Mouse (Mus musculus) CH12.LX (cell line): ENCODE data around the gene Tle2. TPM values are rescaled to one million over a fixed set of nuclear protein-coding genes. Genes with fewer than 3 reads are reported as not detected.

Source experiments
- DNase-seq: peaks from one replicate; pipeline ENCODE4 v3.0.0-alpha.2; 2013; ENCODE audit errors: extremely low read depth
- H3K27ac ChIP-seq: 2 replicates; pipeline ENCODE4 v1.5.1; 2012; ENCODE audit warnings: low read depth, mild to moderate bottlenecking, control low read depth, moderate library complexity; ENCODE audit not compliant: insufficient read depth
- H3K27me3 ChIP-seq: replicated peaks from 2 replicates; pipeline ENCODE3; 2012; ENCODE audit warnings: inconsistent platforms
- H3K36me3 ChIP-seq, 2 experiments: replicated peaks in 1 of 2; 2 replicates each; pipeline versions ENCODE3 to v1.6.1; 2012; ENCODE audit warnings: inconsistent platforms in 1 of 2, low read length in 1 of 2, mild to moderate bottlenecking in 1 of 2, mixed read lengths in 1 of 2, moderate library complexity in 1 of 2; ENCODE audit not compliant: control insufficient read depth in 1 of 2, insufficient read depth in 1 of 2
- H3K4me1 ChIP-seq, 2 experiments: 2 replicates each; pipeline ENCODE4 v1.6.1; 2012; ENCODE audit warnings: inconsistent platforms in 1 of 2, moderate library complexity in 1 of 2; ENCODE audit not compliant: insufficient read depth in 2 of 2, control insufficient read depth in 1 of 2
- H3K4me2 ChIP-seq: 2 replicates; pipeline ENCODE4 v1.6.1; 2012; ENCODE audit warnings: low read depth, mild to moderate bottlenecking, control low read depth; ENCODE audit not compliant: poor library complexity, insufficient read depth, severe bottlenecking
- H3K4me3 ChIP-seq, 3 experiments: fragments of 150-350 bp in 1 of 3; sonication (generic) in 1 of 3; replicated peaks in 1 of 3; 2 replicates each; pipeline versions ENCODE3 to v1.5.1; 2011 to 2012; ENCODE audit warnings: low read depth in 2 of 3, low read length in 2 of 3, mild to moderate bottlenecking in 2 of 3, moderate library complexity in 2 of 3, control low read depth in 1 of 3, improper control_type of control experiment in 1 of 3, inconsistent platforms in 1 of 3, mixed read lengths in 1 of 3; ENCODE audit not compliant: poor library complexity in 1 of 3
- H3K79me2 ChIP-seq: replicated peaks from 2 replicates; pipeline ENCODE4 v1.6.1; 2012; ENCODE audit warnings: mild to moderate bottlenecking, moderate library complexity; ENCODE audit not compliant: control insufficient read depth, poor library complexity, insufficient read depth, severe bottlenecking; ENCODE audit errors: extremely low read depth
- H3K9ac ChIP-seq: 2 replicates; pipeline ENCODE4 v1.6.1; 2012; ENCODE audit warnings: low read depth, mild to moderate bottlenecking, control low read depth, moderate library complexity; ENCODE audit not compliant: insufficient read depth
- H3K9me3 ChIP-seq: replicated peaks from 2 replicates; pipeline ENCODE3; 2012; ENCODE audit warnings: low read length, inconsistent platforms, mixed read lengths
- BHLHE40 ChIP-seq: IDR thresholded peaks from 2 replicates; pipeline ENCODE4 v1.6.1; 2011; ENCODE audit warnings: mild to moderate bottlenecking, low read depth, low read length, improper control_type of control experiment
- CHD1 ChIP-seq: IDR thresholded peaks from 2 replicates; pipeline ENCODE4 v1.6.1; 2012; ENCODE audit warnings: low read depth, low read length, improper control_type of control experiment, inconsistent platforms
- CHD2 ChIP-seq: IDR thresholded peaks from 2 replicates; pipeline ENCODE4 v1.6.1; 2011; ENCODE audit warnings: low read length, improper control_type of control experiment
- CTCF ChIP-seq, 2 experiments: IDR thresholded peaks in 1 of 2; conservative IDR thresholded peaks in 1 of 2; 2 replicates each; pipeline ENCODE4 v1.5.1; 2011 to 2012; ENCODE audit warnings: low read depth in 2 of 2, low read length in 2 of 2, improper control_type of control experiment in 1 of 2, inconsistent platforms in 1 of 2, mild to moderate bottlenecking in 1 of 2, moderate library complexity in 1 of 2
- ELF1 ChIP-seq: IDR thresholded peaks from 2 replicates; pipeline ENCODE4 v1.6.1; 2014; ENCODE audit warnings: low read depth, mild to moderate bottlenecking, inconsistent platforms, low read length, improper control_type of control experiment
- EP300 ChIP-seq: IDR thresholded peaks from 2 replicates; pipeline ENCODE4 v1.6.1; 2011; ENCODE audit warnings: low read length, improper control_type of control experiment
- ETS1 ChIP-seq: conservative IDR thresholded peaks from 2 replicates; pipeline ENCODE4 v1.6.1; 2012; ENCODE audit warnings: low read depth, mild to moderate bottlenecking, inconsistent platforms, low read length, improper control_type of control experiment, moderate library complexity
- HCFC1 ChIP-seq: IDR thresholded peaks from 2 replicates; pipeline ENCODE4 v1.6.1; 2012; ENCODE audit warnings: low read depth, mild to moderate bottlenecking, inconsistent platforms, low read length, improper control_type of control experiment
- IRF4 ChIP-seq: IDR thresholded peaks from 2 replicates; pipeline ENCODE4 v1.6.1; 2014; ENCODE audit warnings: low read depth, mild to moderate bottlenecking, inconsistent platforms, low read length, improper control_type of control experiment
- JUND ChIP-seq: conservative IDR thresholded peaks from 2 replicates; pipeline ENCODE4 v1.6.1; 2011; ENCODE audit warnings: low read depth, low read length, improper control_type of control experiment
- KAT2A ChIP-seq: IDR thresholded peaks from 2 replicates; pipeline ENCODE4 v1.6.1; 2012; ENCODE audit warnings: low read length, improper control_type of control experiment, inconsistent platforms; ENCODE audit not compliant: insufficient replicate concordance
- MAFK ChIP-seq: IDR thresholded peaks from 2 replicates; pipeline ENCODE4 v1.6.1; 2011; ENCODE audit warnings: low read length, improper control_type of control experiment; ENCODE audit not compliant: insufficient replicate concordance
- MAZ ChIP-seq: IDR thresholded peaks from 2 replicates; pipeline ENCODE4 v1.6.1; 2012; ENCODE audit warnings: low read depth, mild to moderate bottlenecking, inconsistent platforms, low read length, improper control_type of control experiment, moderate library complexity
- MEF2A ChIP-seq: IDR thresholded peaks from 2 replicates; pipeline ENCODE4 v1.6.1; 2014; ENCODE audit warnings: low read depth, mild to moderate bottlenecking, inconsistent platforms, low read length, improper control_type of control experiment, borderline replicate concordance
- MXI1 ChIP-seq: IDR thresholded peaks from 2 replicates; pipeline ENCODE4 v1.6.1; 2011; ENCODE audit warnings: mild to moderate bottlenecking, low read depth, low read length, improper control_type of control experiment
- NELFE ChIP-seq: IDR thresholded peaks from 2 replicates; pipeline ENCODE4 v1.6.1; 2011; ENCODE audit warnings: low read depth, low read length, improper control_type of control experiment
- NRF1 ChIP-seq: IDR thresholded peaks from 2 replicates; pipeline ENCODE4 v1.6.1; 2014; ENCODE audit warnings: low read depth, mild to moderate bottlenecking, inconsistent platforms, low read length, improper control_type of control experiment, moderate library complexity
- PAX5 ChIP-seq: IDR thresholded peaks from 2 replicates; pipeline ENCODE4 v1.6.1; 2012; ENCODE audit warnings: low read length, inconsistent platforms, mixed read lengths
- POLR2A ChIP-seq: IDR thresholded peaks from 2 replicates; pipeline ENCODE4 v1.6.1; 2011; ENCODE audit warnings: low read depth, mild to moderate bottlenecking, improper control_type of control experiment, low read length
- POLR2AphosphoS2 ChIP-seq: IDR thresholded peaks from 2 replicates; pipeline ENCODE4 v1.6.1; 2011; ENCODE audit warnings: low read depth, low read length, improper control_type of control experiment
- RAD21 ChIP-seq: IDR thresholded peaks from 2 replicates; pipeline ENCODE4 v1.6.1; 2011; ENCODE audit warnings: low read depth, mild to moderate bottlenecking, low read length, improper control_type of control experiment, moderate library complexity
- SIN3A ChIP-seq: IDR thresholded peaks from 2 replicates; pipeline ENCODE4 v1.6.1; 2012; ENCODE audit warnings: low read length, improper control_type of control experiment, inconsistent platforms
- SMC3 ChIP-seq: IDR thresholded peaks from 2 replicates; pipeline ENCODE4 v1.6.1; 2011; ENCODE audit warnings: low read depth, low read length, improper control_type of control experiment
- TBP ChIP-seq: conservative IDR thresholded peaks from 2 replicates; pipeline ENCODE4 v1.6.1; 2011; ENCODE audit warnings: low read depth, low read length, improper control_type of control experiment
- TCF12 ChIP-seq: IDR thresholded peaks from 2 replicates; pipeline ENCODE4 v1.6.1; 2014; ENCODE audit warnings: low read depth, mild to moderate bottlenecking, inconsistent platforms, low read length, improper control_type of control experiment
- USF1 ChIP-seq: IDR thresholded peaks from 2 replicates; pipeline ENCODE4 v1.6.1; 2014; ENCODE audit warnings: low read depth, mild to moderate bottlenecking, inconsistent platforms, low read length, improper control_type of control experiment
- USF2 ChIP-seq: conservative IDR thresholded peaks from 2 replicates; pipeline ENCODE4 v1.6.1; 2011; ENCODE audit warnings: low read depth, low read length, improper control_type of control experiment
- ZC3H11A ChIP-seq: IDR thresholded peaks from 2 replicates; pipeline ENCODE4 v1.6.1; 2012; ENCODE audit warnings: low read depth, mild to moderate bottlenecking, inconsistent platforms, low read length, improper control_type of control experiment
- ZKSCAN1 ChIP-seq: IDR thresholded peaks from 2 replicates; pipeline ENCODE4 v1.6.1; 2012; ENCODE audit warnings: low read depth, inconsistent platforms, low read length, improper control_type of control experiment, borderline replicate concordance
- ZMIZ1 ChIP-seq: IDR thresholded peaks from 2 replicates; pipeline ENCODE4 v1.6.1; 2012; ENCODE audit warnings: low read depth, mild to moderate bottlenecking, inconsistent platforms, low read length, improper control_type of control experiment
- ZNF384 ChIP-seq: IDR thresholded peaks from 2 replicates; pipeline ENCODE4 v1.6.1; 2012; ENCODE audit warnings: low read depth, low read length, improper control_type of control experiment, inconsistent platforms
- dilution Hi-C: fragments of 300-500 bp; cut with MboI; formaldehyde crosslinking; loops from 2 replicates; pipeline ENCODE4 v1.14.3; 2020; ENCODE audit warnings: low sequenced_read_pairs; ENCODE audit not compliant: extremely low pct_unique_long_range_greater_than_20kb, extremely low pct_ligation_motif_present
- in situ Hi-C: fragments of 300-500 bp; cut with MboI; formaldehyde crosslinking; loops from 3 replicates; pipeline ENCODE4 v1.14.3; 2019; ENCODE audit warnings: low sequenced_read_pairs, low pct_ligation_motif_present, low pct_unique_long_range_greater_than_20kb, mixed read lengths
- polyA plus RNA-seq: library from polyadenylated mRNA; unstranded; fragments of >175 nt; gene quantifications from 2 replicates; pipeline ENCODE4 v1.2.1, GENCODE M21; 2012; ENCODE audit warnings: low read depth; ENCODE audit not compliant: insufficient read length
- total RNA-seq, 2 experiments: library from RNA; depleted of rRNA; stranded (reverse); fragments of 300-350 nt in 1 of 2; fragments of >200 nt in 1 of 2; gene quantifications; 2 replicates each; pipeline ENCODE4 v1.2.3; 2012 to 2014

Gene Tle2
- total and polyA plus RNA-seq, 3 experiments, result 0.29 to 0.30 TPM; not detected in 1

- TF ChIP-seq MAFK, result no peak
- no peak for TF ChIP-seq ZC3H11A
- no peak for TF ChIP-seq MEF2A
- peak; percentile 79 for TF ChIP-seq TBP
- TF ChIP-seq MXI1, result no peak; the same call in 1 of the 2 replicates
These were observed 52.0 kb downstream of the Tle2 start (continued) for GRCm38 (mm10) chr10:81626101-81626993.

GRCm38 (mm10) chr10:81626994-81627835 lies 52.9 kb downstream of the Tle2 start, which contains the start of gene Sirt6:
Gene Sirt6, minus strand, starts transcription at chr10:81627797.
- TF ChIP-seq ETS1, result peak; percentile 30
- no peak; the same call in 1 of the 2 replicates for TF ChIP-seq ZMIZ1
- TF ChIP-seq IRF4, result peak; percentile 79
- peak; percentile 92 for TF ChIP-seq NRF1
- TF ChIP-seq KAT2A, result peak; percentile 83; the same call in 1 of the 2 replicates
- TF ChIP-seq HCFC1, result peak; percentile 93
- peak; percentile 68 for TF ChIP-seq BHLHE40
- TF ChIP-seq SIN3A, result peak; percentile 58; the same call in 1 of the 2 replicates
- TF ChIP-seq NELFE, result peak; percentile 58; the same call in 1 of the 2 replicates
- no peak for TF ChIP-seq CHD1
- no peak for TF ChIP-seq RAD21
- no peak for TF ChIP-seq PAX5
- no peak for TF ChIP-seq ZNF384
- TF ChIP-seq POLR2A, result peak; percentile 83
- TF ChIP-seq SMC3, result 0 out of 2 replicates have a peak, but pooled peaks have one; percentile 4
- peak; percentile 84 for TF ChIP-seq ELF1
- TF ChIP-seq USF1, result no peak
- 0 out of 2 replicates have a peak, but pooled peaks have one; percentile 73 for TF ChIP-seq TBP
- TF ChIP-seq MAZ, result peak; percentile 98
- TF ChIP-seq USF2, result no peak
- TF ChIP-seq POLR2AphosphoS2, result peak; percentile 74; the same call in 1 of the 2 replicates
- no peak for TF ChIP-seq EP300
- 0 out of 2 replicates have a peak, but pooled peaks have one; percentile 1 for TF ChIP-seq CHD2
- 0 out of 2 replicates have a peak, but pooled peaks have one; percentile 53 for TF ChIP-seq MAFK
- no peak for TF ChIP-seq CTCF (conservative IDR thresholded peaks at IDR 0.05 in 1 of 2, IDR thresholded peaks at IDR 0.05 in 1 of 2; ENCODE audit: low read depth in 2 of 2, low read length in 2 of 2)
- TF ChIP-seq ZKSCAN1, result no peak
- no peak for TF ChIP-seq JUND
- peak; percentile 47 for TF ChIP-seq MEF2A
- no peak; the same call in 1 of the 2 replicates for TF ChIP-seq MXI1
- peak; percentile 59; the same call in 1 of the 2 replicates for TF ChIP-seq TCF12
- TF ChIP-seq, all 38 proteins: peak for 18
- H3K27ac ChIP-seq, result peak within 1 kb of the TSS; percentile 85
- in situ Hi-C loops (no loop called here), dilution Hi-C loops (no loop called here)
- peak within 1 kb of the TSS; percentile 69 to 96 (median 78) for H3K4me3 ChIP-seq
- no peaks in the 10 kb centered on the region for H3K79me2 ChIP-seq
- peaks cover 15 to 33% of the 10 kb centered on the region in 2 experiments for H3K36me3 ChIP-seq
- peak within 1 kb of the TSS; percentile 55 for H3K4me2 ChIP-seq
- peak; percentile 96 for DNase-seq
- peaks cover 17 to 36% of the 10 kb centered on the region in 2 experiments for H3K4me1 ChIP-seq
- H3K9ac ChIP-seq, result peak within 1 kb of the TSS; percentile 86
- H3K27me3 ChIP-seq, result peaks cover 19% of the 10 kb centered on the region
- no peaks in the 10 kb centered on the region for H3K9me3 ChIP-seq
